Mouse (Mus musculus): ENCODE results near the gene Tmem102. TPM values are rescaled to one million over a fixed set of nuclear protein-coding genes. Genes with fewer than 3 reads are reported as not detected.
A peak's percentile ranks its signal among the peaks of the same experiment; 100 is the strongest.

Gene Tmem102
- total RNA-seq, 2 experiments from 2014 or later, result 0.17 to 0.49 TPM

DNA sequence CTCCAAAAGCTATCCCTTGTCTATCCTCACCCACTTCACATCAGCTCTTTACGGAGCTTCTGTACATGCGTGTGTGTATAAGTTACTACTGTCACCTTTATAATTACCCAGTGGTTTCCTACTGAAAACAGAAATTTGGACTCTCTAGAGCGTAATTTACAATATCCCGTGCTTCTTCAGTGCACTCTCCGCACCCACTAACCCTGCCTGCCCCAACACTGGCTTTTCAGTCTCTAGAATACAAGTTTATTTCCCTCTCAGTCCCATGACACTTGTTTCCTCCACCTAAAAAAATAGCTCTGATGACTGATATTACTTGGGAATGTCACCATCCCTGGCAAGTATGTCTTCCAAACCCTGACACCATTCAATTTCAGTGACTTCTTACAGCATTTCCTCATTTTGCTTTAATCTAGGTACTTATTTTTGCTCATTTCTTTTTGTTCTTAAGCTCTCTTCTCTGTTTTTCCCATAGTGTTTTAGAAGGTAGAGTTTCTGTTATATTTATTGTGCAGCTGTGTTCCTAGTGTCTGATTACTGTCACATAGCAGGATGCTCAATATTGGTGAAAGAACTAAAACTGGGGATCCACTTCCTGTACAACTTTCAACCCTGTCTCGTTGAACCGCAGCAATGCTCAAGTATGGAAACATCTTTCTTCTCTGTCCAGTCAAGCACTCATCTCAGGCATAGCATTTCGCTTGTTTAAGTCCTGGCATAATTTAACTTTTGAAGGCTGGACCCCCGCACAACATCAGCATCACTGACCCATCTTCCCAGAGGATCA is 47.9 kb downstream of the Tmem102 start:
- no peak for DNase-seq

DNA sequence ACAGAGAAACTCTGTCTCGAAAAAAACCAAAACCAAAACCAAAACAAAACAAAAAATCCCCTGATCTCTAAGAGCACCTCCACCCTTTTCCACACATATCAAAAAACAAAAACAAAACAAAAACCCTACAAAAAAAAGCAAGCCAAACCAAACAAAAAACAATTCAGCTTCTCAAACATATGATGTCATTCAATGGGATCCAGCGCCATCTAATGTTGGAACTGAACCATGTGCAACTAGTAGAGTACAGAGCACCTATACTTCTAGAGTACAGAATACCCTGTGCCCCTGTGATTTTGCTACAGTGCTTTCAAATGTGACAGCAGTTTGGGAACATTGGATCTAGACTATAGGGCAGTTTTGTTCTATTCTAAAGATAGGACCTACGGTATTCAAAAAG is 50.7 kb downstream of the Tmem102 start:
- DNase-seq, result peak; percentile 63 to 80

- DNase-seq, result no peak
These were observed 51.2 kb downstream of the Tmem102 start for GRCm38 (mm10) chr11:69754233-69754632.

Other genes with a start within 250 kb of the Tmem102 start
- gene Efnb3, start 245.4 kb downstream of the Tmem102 start, total RNA-seq (2021), result 100 to 1,000 TPM; 111 to 140 TPM
- gene Wrap53, start 225.4 kb downstream of the Tmem102 start, total RNA-seq (2021), result 1 to 10 TPM; 5.0 to 5.4 TPM
- gene Trp53, start 225.3 kb downstream of the Tmem102 start, total RNA-seq (2021), result 10 to 100 TPM; 15.0 to 15.5 TPM
- gene Atp1b2, start 199.7 kb downstream of the Tmem102 start, total RNA-seq (2021), result 10 to 100 TPM; 15.2 to 16.4 TPM
- not detected for gene Shbg, start 187.7 kb downstream of the Tmem102 start, total RNA-seq (2021)
- gene Sat2, start 183.6 kb downstream of the Tmem102 start, total RNA-seq (2021), result 1 to 10 TPM; 3.3 to 3.8 TPM
- 10 to 100 TPM; 91.3 to 97.2 TPM for gene Fxr2, start 172.6 kb downstream of the Tmem102 start, total RNA-seq (2021)
- gene Sox15, start 150.3 kb downstream of the Tmem102 start, total RNA-seq (2021), result not detected
- 10 to 100 TPM; 12.3 to 15.6 TPM for gene Mpdu1, start 143.0 kb downstream of the Tmem102 start, total RNA-seq (2021)
- 10 to 100 TPM in 1 of 2 experiments, 1 to 10 TPM in 1; 7.3 to 10.5 TPM for gene Cd68, start 139.5 kb downstream of the Tmem102 start, total RNA-seq (2021)
- gene Eif4a1, start 133.2 kb downstream of the Tmem102 start, total RNA-seq (2021), result 100 to 1,000 TPM; 185 to 188 TPM
- gene Senp3, start 123.5 kb downstream of the Tmem102 start, total RNA-seq (2021), result 10 to 100 TPM; 27.3 to 35.1 TPM
- 1 to 10 TPM; 1.5 to 1.7 TPM for gene Tnfsf13, start 119.8 kb downstream of the Tmem102 start, total RNA-seq (2021)
- gene Tnfsf12, start 109.8 kb downstream of the Tmem102 start, total RNA-seq (2021), result 10 to 100 TPM; 16.9 to 17.1 TPM
- gene Tnfsfm13, start 109.5 kb downstream of the Tmem102 start, total RNA-seq (2021), result 1 to 10 TPM; 2.5 to 4.1 TPM
- 10 to 100 TPM; 27.4 to 33.4 TPM for gene Polr2a, start 47.0 kb downstream of the Tmem102 start, total RNA-seq (2021)
- gene Slc35g3, start 43.7 kb downstream of the Tmem102 start, total RNA-seq (2021), result not detected
- gene Zbtb4, start 39.7 kb downstream of the Tmem102 start, total RNA-seq (2021), result 10 to 100 TPM; 41.7 to 44.7 TPM
- gene Chrnb1, start 9.7 kb downstream of the Tmem102 start, total RNA-seq (2021), result 1 to 10 TPM; 2.0 to 4.6 TPM
- gene Fgf11, start 3.8 kb downstream of the Tmem102 start, total RNA-seq (2021), result 1 to 10 TPM; 2.6 to 3.0 TPM
- gene Gm39566, start 9.7 kb upstream of the Tmem102 start, total RNA-seq (2021), result not detected
- gene Spem2, start 12.8 kb upstream of the Tmem102 start, total RNA-seq (2021), result not detected
- not detected for gene Spem1, start 16.6 kb upstream of the Tmem102 start, total RNA-seq (2021)
- 1 to 10 TPM; 3.3 to 3.9 TPM for gene Nlgn2, start 32.2 kb upstream of the Tmem102 start, total RNA-seq (2021)
- gene Tmem256, start 32.9 kb upstream of the Tmem102 start, total RNA-seq (2021), result 100 to 1,000 TPM; 232 to 246 TPM
- gene Plscr3, start 40.8 kb upstream of the Tmem102 start, total RNA-seq (2021), result 10 to 100 TPM; 19.6 to 21.4 TPM
- gene Tnk1, start 53.1 kb upstream of the Tmem102 start, total RNA-seq (2021), result not detected
- not detected for gene Tmem95, start 72.4 kb upstream of the Tmem102 start, total RNA-seq (2021)
- 1 to 10 TPM; 2.0 to 2.5 TPM for gene Kctd11, start 75.8 kb upstream of the Tmem102 start, total RNA-seq (2021)
- gene Acap1, start 89.9 kb upstream of the Tmem102 start, total RNA-seq (2021), result 1 to 10 TPM in 1 of 2 experiments, under 1 TPM in 1; 0.72 to 4.4 TPM
- gene 2810408A11Rik, start 95.4 kb upstream of the Tmem102 start, total RNA-seq (2021), result under 1 TPM in 1 of 2 experiments, not detected in 1; 0.41 TPM
- gene Neurl4, start 95.4 kb upstream of the Tmem102 start, total RNA-seq (2021), result 10 to 100 TPM; 42.1 to 48.0 TPM
- 10 to 100 TPM; 26.2 to 27.5 TPM for gene Gps2, start 108.3 kb upstream of the Tmem102 start, total RNA-seq (2021)
- 100 to 1,000 TPM; 415 to 425 TPM for gene Eif5a, start 116.3 kb upstream of the Tmem102 start, total RNA-seq (2021)
- 10 to 100 TPM; 14.6 to 23.1 TPM for gene Ybx2, start 130.2 kb upstream of the Tmem102 start, total RNA-seq (2021)
- 100 to 1,000 TPM; 402 to 439 TPM for gene Slc2a4, start 142.6 kb upstream of the Tmem102 start, total RNA-seq (2021)
- gene Cldn7, start 159.2 kb upstream of the Tmem102 start, total RNA-seq (2021), result 1 to 10 TPM in 1 of 2 experiments, not detected in 1; 1.3 TPM
- gene Ctdnep1, start 175.5 kb upstream of the Tmem102 start, total RNA-seq (2021), result 100 to 1,000 TPM; 130 to 144 TPM
- gene Elp5, start 176.9 kb upstream of the Tmem102 start, total RNA-seq (2021), result 10 to 100 TPM; 46.2 to 53.1 TPM
- 100 to 1,000 TPM; 285 to 320 TPM for gene Gabarap, start 185.5 kb upstream of the Tmem102 start, total RNA-seq (2021)
- gene Phf23, start 190.2 kb upstream of the Tmem102 start, total RNA-seq (2021), result 10 to 100 TPM; 18.4 to 19.7 TPM
- gene Dvl2, start 195.0 kb upstream of the Tmem102 start, total RNA-seq (2021), result 1 to 10 TPM; 3.4 to 4.8 TPM
- gene Acadvl, start 209.8 kb upstream of the Tmem102 start, total RNA-seq (2021), result 1,000 to 10,000 TPM; 1,326 to 1,372 TPM
- gene Dlg4, start 211.3 kb upstream of the Tmem102 start, total RNA-seq (2021), result 1 to 10 TPM; 5.9 to 6.8 TPM
- gene Asgr1, start 248.5 kb upstream of the Tmem102 start, total RNA-seq (2021), result not detected

All from heart, adult 18-20 months (tissue).